Mouse (Mus musculus): Measurements from ENCODE around the gene Gm11437. TPM values are rescaled to one million over a fixed set of nuclear protein-coding genes. Genes with fewer than 3 reads are reported as not detected.

Gm11437 gene
- polyA plus RNA-seq (2015; fragmentation: Nextera tagmentation; extraction: Ambion mirVana), result not detected in 2 replicates

- Histone ChIP-seq H3K36me3 (ENCODE audit: control insufficient read depth, insufficient read depth) (no peaks in the 10 kb centered on the region), H3K9ac (replicated peaks; ENCODE audit: low read depth, low read length) (no peak within 1 kb of the TSS), H3K9me3 (ENCODE audit: control insufficient read depth, low read length) (no peaks in the 10 kb centered on the region), H3K4me1 (replicated peaks; ENCODE audit: control insufficient read depth, insufficient read depth, low read length) (no peaks in the 10 kb centered on the region), H3K4me2 (ENCODE audit: low read length) (no peak within 1 kb of the TSS), H3K27me3 (replicated peaks; ENCODE audit: control insufficient read depth, insufficient read depth, low read length) (no peaks in the 10 kb centered on the region; the same call in 1 of the 2 replicates), H3K27ac (ENCODE audit: low read length) (no peak within 1 kb of the TSS), H3K4me3 (replicated peaks; ENCODE audit: low read length) (no peak within 1 kb of the TSS)
- ATAC-seq, result no peak
- 82% methylated on average over 5 of the region's 5 CpGs for WGBS
Measured at GRCm38 (mm10) chr11:84167046-84167526, at the start of gene Gm11437. Gene Gm11437, minus strand, starts transcription at chr11:84167476.

GRCm38 (mm10) chr11:84210876-84211275 lies 43.6 kb upstream of the Gm11437 start:
- Histone ChIP-seq H3K27me3 (replicated peaks; ENCODE audit: control insufficient read depth, insufficient read depth, low read length) (no peaks in the 10 kb centered on the region), H3K4me1 (replicated peaks; ENCODE audit: control insufficient read depth, insufficient read depth, low read length) (no peaks in the 10 kb centered on the region), H3K27ac (ENCODE audit: low read length) (no peak overlapping the region), H3K9me3 (ENCODE audit: control insufficient read depth, low read length) (no peaks in the 10 kb centered on the region), H3K9ac (replicated peaks; ENCODE audit: low read depth, low read length) (no peak overlapping the region), H3K4me2 (ENCODE audit: low read length) (no peak overlapping the region), H3K36me3 (ENCODE audit: control insufficient read depth, insufficient read depth) (no peaks in the 10 kb centered on the region), H3K4me3 (replicated peaks; ENCODE audit: low read length) (no peak overlapping the region)
- WGBS, result over 99% methylated on average over 6 of the region's 6 CpGs
- ATAC-seq, result no peak

GRCm38 (mm10) chr11:84205776-84206175 lies 38.5 kb upstream of the Gm11437 start:
- 18% methylated on average over 4 of the region's 4 CpGs for WGBS
- H3K27me3 ChIP-seq (replicated peaks; ENCODE audit: control insufficient read depth, insufficient read depth, low read length), result no peaks in the 10 kb centered on the region
- H3K4me2 ChIP-seq (ENCODE audit: low read length), result no peak overlapping the region
- H3K36me3 ChIP-seq (ENCODE audit: control insufficient read depth, insufficient read depth), result no peaks in the 10 kb centered on the region
- no peak for ATAC-seq
- no peak overlapping the region for H3K9ac ChIP-seq (replicated peaks; ENCODE audit: low read depth, low read length)
- no peak overlapping the region for H3K27ac ChIP-seq (ENCODE audit: low read length)
- H3K9me3 ChIP-seq (ENCODE audit: control insufficient read depth, low read length), result no peaks in the 10 kb centered on the region
- no peak overlapping the region for H3K4me3 ChIP-seq (replicated peaks; ENCODE audit: low read length)
- H3K4me1 ChIP-seq (replicated peaks; ENCODE audit: control insufficient read depth, insufficient read depth, low read length), result no peaks in the 10 kb centered on the region

- Histone ChIP-seq H3K4me3 (replicated peaks; ENCODE audit: low read length) (no peak overlapping the region), H3K9ac (replicated peaks; ENCODE audit: low read depth, low read length) (no peak overlapping the region), H3K9me3 (ENCODE audit: control insufficient read depth, low read length) (no peaks in the 10 kb centered on the region), H3K27ac (ENCODE audit: low read length) (no peak overlapping the region), H3K27me3 (replicated peaks; ENCODE audit: control insufficient read depth, insufficient read depth, low read length) (no peaks in the 10 kb centered on the region), H3K4me2 (ENCODE audit: low read length) (no peak overlapping the region), H3K36me3 (ENCODE audit: control insufficient read depth, insufficient read depth) (peaks cover 5% of the 10 kb centered on the region), H3K4me1 (replicated peaks; ENCODE audit: control insufficient read depth, insufficient read depth, low read length) (0 out of 2 replicates have a peak, but pooled peaks cover 3% of the 10 kb centered on the region)
- 93% methylated on average over 3 of the region's 3 CpGs for WGBS
- no peak for ATAC-seq
Measured at GRCm38 (mm10) chr11:84197607-84198402, 30.5 kb upstream of the Gm11437 start.

- no peaks in the 10 kb centered on the region for H3K9me3 ChIP-seq (ENCODE audit: control insufficient read depth, low read length)
- H3K4me3 ChIP-seq (replicated peaks; ENCODE audit: low read length), result no peak overlapping the region
- H3K27me3 ChIP-seq (replicated peaks; ENCODE audit: control insufficient read depth, insufficient read depth, low read length), result no peaks in the 10 kb centered on the region
- ATAC-seq, result no peak
- no peaks in the 10 kb centered on the region for H3K4me1 ChIP-seq (replicated peaks; ENCODE audit: control insufficient read depth, insufficient read depth, low read length)
- WGBS, result 90% methylated on average over 3 of the region's 3 CpGs
- peaks cover 5% of the 10 kb centered on the region for H3K36me3 ChIP-seq (ENCODE audit: control insufficient read depth, insufficient read depth)
- H3K27ac ChIP-seq (ENCODE audit: low read length), result no peak overlapping the region
- H3K4me2 ChIP-seq (ENCODE audit: low read length), result no peak overlapping the region
- H3K9ac ChIP-seq (replicated peaks; ENCODE audit: low read depth, low read length), result no peak overlapping the region
Measured at GRCm38 (mm10) chr11:84194751-84195150, 27.5 kb upstream of the Gm11437 start.

GRCm38 (mm10) chr11:84193249-84193648 lies 26.0 kb upstream of the Gm11437 start:
- no peak overlapping the region for H3K27ac ChIP-seq (ENCODE audit: low read length)
- no peaks in the 10 kb centered on the region for H3K4me1 ChIP-seq (replicated peaks; ENCODE audit: control insufficient read depth, insufficient read depth, low read length)
- H3K4me2 ChIP-seq (ENCODE audit: low read length), result no peak overlapping the region
- peaks cover 5% of the 10 kb centered on the region for H3K36me3 ChIP-seq (ENCODE audit: control insufficient read depth, insufficient read depth)
- H3K9ac ChIP-seq (replicated peaks; ENCODE audit: low read depth, low read length), result no peak overlapping the region
- WGBS, result 51% methylated on average over 10 of the region's 10 CpGs
- ATAC-seq, result no peak
- no peaks in the 10 kb centered on the region for H3K27me3 ChIP-seq (replicated peaks; ENCODE audit: control insufficient read depth, insufficient read depth, low read length)
- H3K9me3 ChIP-seq (ENCODE audit: control insufficient read depth, low read length), result no peaks in the 10 kb centered on the region
- no peak overlapping the region for H3K4me3 ChIP-seq (replicated peaks; ENCODE audit: low read length)

GRCm38 (mm10) chr11:84190581-84191233 lies 23.4 kb upstream of the Gm11437 start:
- no peak overlapping the region for H3K27ac ChIP-seq (ENCODE audit: low read length)
- H3K4me1 ChIP-seq (replicated peaks; ENCODE audit: control insufficient read depth, insufficient read depth, low read length), result no peaks in the 10 kb centered on the region
- H3K9ac ChIP-seq (replicated peaks; ENCODE audit: low read depth, low read length), result no peak overlapping the region
- no peak for ATAC-seq
- 95% methylated on average over 8 of the region's 8 CpGs for WGBS
- H3K4me2 ChIP-seq (ENCODE audit: low read length), result no peak overlapping the region
- H3K9me3 ChIP-seq (ENCODE audit: control insufficient read depth, low read length), result no peaks in the 10 kb centered on the region
- H3K36me3 ChIP-seq (ENCODE audit: control insufficient read depth, insufficient read depth), result no peaks in the 10 kb centered on the region
- no peak overlapping the region for H3K4me3 ChIP-seq (replicated peaks; ENCODE audit: low read length)
- H3K27me3 ChIP-seq (replicated peaks; ENCODE audit: control insufficient read depth, insufficient read depth, low read length), result no peaks in the 10 kb centered on the region

GRCm38 (mm10) chr11:84188530-84188929 lies 21.3 kb upstream of the Gm11437 start:
- H3K27me3 ChIP-seq (replicated peaks; ENCODE audit: control insufficient read depth, insufficient read depth, low read length), result no peaks in the 10 kb centered on the region
- H3K27ac ChIP-seq (ENCODE audit: low read length), result no peak overlapping the region
- WGBS, result 90% methylated on average over 3 of the region's 3 CpGs
- no peaks in the 10 kb centered on the region for H3K4me1 ChIP-seq (replicated peaks; ENCODE audit: control insufficient read depth, insufficient read depth, low read length)
- no peak overlapping the region for H3K4me2 ChIP-seq (ENCODE audit: low read length)
- no peaks in the 10 kb centered on the region for H3K36me3 ChIP-seq (ENCODE audit: control insufficient read depth, insufficient read depth)
- H3K4me3 ChIP-seq (replicated peaks; ENCODE audit: low read length), result no peak overlapping the region
- ATAC-seq, result no peak
- no peak overlapping the region for H3K9ac ChIP-seq (replicated peaks; ENCODE audit: low read depth, low read length)
- no peaks in the 10 kb centered on the region for H3K9me3 ChIP-seq (ENCODE audit: control insufficient read depth, low read length)

GRCm38 (mm10) chr11:84181286-84181685 lies 14.0 kb upstream of the Gm11437 start:
- Histone ChIP-seq H3K9ac (replicated peaks; ENCODE audit: low read depth, low read length) (no peak overlapping the region), H3K27me3 (replicated peaks; ENCODE audit: control insufficient read depth, insufficient read depth, low read length) (no peaks in the 10 kb centered on the region), H3K4me2 (ENCODE audit: low read length) (peak overlapping the region; percentile 85; the same call in 1 of the 2 replicates), H3K9me3 (ENCODE audit: control insufficient read depth, low read length) (no peaks in the 10 kb centered on the region), H3K27ac (ENCODE audit: low read length) (no peak overlapping the region), H3K4me3 (replicated peaks; ENCODE audit: low read length) (no peak overlapping the region), H3K36me3 (ENCODE audit: control insufficient read depth, insufficient read depth) (no peaks in the 10 kb centered on the region), H3K4me1 (replicated peaks; ENCODE audit: control insufficient read depth, insufficient read depth, low read length) (peaks cover 15% of the 10 kb centered on the region)
- no peak for ATAC-seq
- 51% methylated on average over 2 of the region's 2 CpGs for WGBS
